Mouse (Mus musculus) adrenal gland, postnatal 4 days (tissue): ENCODE data around the gene Sh3rf1. TPM values are rescaled to one million over a fixed set of nuclear protein-coding genes. Genes with fewer than 3 reads are reported as not detected.

ENCODE experiments used
- DNase-seq, 2 experiments: peaks; one replicate each; pipeline ENCODE4 v3.0.0; 2021 to 2022; ENCODE audit warnings: low spot score in 2 of 2, mixed read lengths in 2 of 2
- total RNA-seq, 2 experiments: library from RNA; stranded (reverse); gene quantifications; 2 replicates each; pipeline ENCODE4 v1.2.3; 2021

The Sh3rf1 gene
- total RNA-seq, 2 experiments from 2014 or later, result 14.1 to 20.4 TPM

GRCm38 (mm10) chr8:61359851-61360272, 136.2 kb downstream of the Sh3rf1 start:
- DNase-seq, result no peak

- DNase-seq, result no peak
Measured at GRCm38 (mm10) chr8:61360362-61360761, 136.7 kb downstream of the Sh3rf1 start.

- no peak for DNase-seq
Measured at GRCm38 (mm10) chr8:61361476-61361875, 137.8 kb downstream of the Sh3rf1 start.

GRCm38 (mm10) chr8:61362301-61362913, 138.7 kb downstream of the Sh3rf1 start:
- DNase-seq, result no peak

- DNase-seq, result no peak
Measured at GRCm38 (mm10) chr8:61373303-61373702, 149.6 kb downstream of the Sh3rf1 start.

- no peak for DNase-seq
Measured at GRCm38 (mm10) chr8:61374059-61374755, 150.5 kb downstream of the Sh3rf1 start.

GRCm38 (mm10) chr8:61375205-61375604, 151.5 kb downstream of the Sh3rf1 start:
- no peak for DNase-seq

- no peak for DNase-seq
Measured at GRCm38 (mm10) chr8:61378847-61379698, 155.4 kb downstream of the Sh3rf1 start.

GRCm38 (mm10) chr8:61384536-61384935, 160.9 kb downstream of the Sh3rf1 start:
- no peak for DNase-seq

GRCm38 (mm10) chr8:61385502-61386191, 162.0 kb downstream of the Sh3rf1 start:
- DNase-seq, result no peak

GRCm38 (mm10) chr8:61386645-61387044, 163.0 kb downstream of the Sh3rf1 start:
- no peak for DNase-seq

- DNase-seq, result no peak
Measured at GRCm38 (mm10) chr8:61387501-61387963, 163.9 kb downstream of the Sh3rf1 start.

- no peak for DNase-seq
Measured at GRCm38 (mm10) chr8:61388341-61388740, 164.7 kb downstream of the Sh3rf1 start.

GRCm38 (mm10) chr8:61390307-61391057, 166.8 kb downstream of the Sh3rf1 start:
- no peak for DNase-seq

- DNase-seq, result no peak
Measured at GRCm38 (mm10) chr8:61391058-61391434, 167.4 kb downstream of the Sh3rf1 start.

GRCm38 (mm10) chr8:61397139-61397538, 173.5 kb downstream of the Sh3rf1 start:
- DNase-seq, result no peak

- DNase-seq, result no peak
Measured at GRCm38 (mm10) chr8:61397755-61398154, 174.1 kb downstream of the Sh3rf1 start.

GRCm38 (mm10) chr8:61402861-61403260, 179.2 kb downstream of the Sh3rf1 start:
- DNase-seq, result no peak

GRCm38 (mm10) chr8:61403266-61404177, 179.8 kb downstream of the Sh3rf1 start:
- no peak for DNase-seq
